Mouse (Mus musculus) brown adipose tissue, adult 24 weeks (tissue): ENCODE results near the gene Etl4. TPM values are rescaled to one million over a fixed set of nuclear protein-coding genes. Genes with fewer than 3 reads are reported as not detected.

ENCODE experiments used
- H3K27ac ChIP-seq: fragments of 200-500 bp; replicated peaks from 2 replicates; pipeline ENCODE4 v1.5.1; 2012; ENCODE audit warnings: low read depth, mild to moderate bottlenecking, low read length
- H3K4me1 ChIP-seq: fragments of 200-500 bp; 2 replicates; pipeline ENCODE4 v1.6.1; 2012; ENCODE audit warnings: low read length, mixed read lengths; ENCODE audit not compliant: control insufficient read depth, insufficient read depth, insufficient read length
- H3K4me3 ChIP-seq: fragments of 200-500 bp; 2 replicates; pipeline ENCODE4 v1.5.1; 2012; ENCODE audit warnings: low read depth, mild to moderate bottlenecking, low read length, moderate library complexity; ENCODE audit not compliant: insufficient read depth
- polyA plus RNA-seq: library from polyadenylated mRNA; stranded (reverse); fragments of >200 nt; gene quantifications from 2 replicates; pipeline ENCODE4 v1.2.4, GENCODE M21; 2012; ENCODE audit not compliant: missing spikeins, insufficient read depth, insufficient read length

Etl4 gene
- 7.7 and 8.9 TPM in 2 replicates for polyA plus RNA-seq

- Histone ChIP-seq H3K4me1 (no peaks in the 10 kb centered on the region; the same call in 1 of the 2 replicates), H3K27ac (no peak within 1 kb of the TSS), H3K4me3 (no peak within 1 kb of the TSS)
Observed at GRCm38 (mm10) chr2:19909171-19909899, at the start of gene Etl4. Gene Etl4 (plus strand): TSS chr2:19909780.

- Histone ChIP-seq H3K27ac (no peak overlapping the region), H3K4me1 (no peaks in the 10 kb centered on the region), H3K4me3 (no peak overlapping the region)
Observed at GRCm38 (mm10) chr2:19869167-19869566, 40.4 kb upstream of the Etl4 start.

GRCm38 (mm10) chr2:19871881-19872280 lies 37.7 kb upstream of the Etl4 start:
- no peaks in the 10 kb centered on the region for H3K4me1 ChIP-seq
- no peak overlapping the region for H3K4me3 ChIP-seq
- no peak overlapping the region for H3K27ac ChIP-seq

GRCm38 (mm10) chr2:19890875-19891274 lies 18.7 kb upstream of the Etl4 start:
- Histone ChIP-seq H3K4me1 (no peaks in the 10 kb centered on the region), H3K4me3 (no peak overlapping the region), H3K27ac (no peak overlapping the region)

GRCm38 (mm10) chr2:19909900-19910780 lies 560 bp downstream of the Etl4 start:
- Histone ChIP-seq H3K27ac (no peak overlapping the region), H3K4me1 (no peaks in the 10 kb centered on the region; the same call in 1 of the 2 replicates), H3K4me3 (no peak overlapping the region)

- no peaks in the 10 kb centered on the region; the same call in 1 of the 2 replicates for H3K4me1 ChIP-seq
- no peak overlapping the region for H3K4me3 ChIP-seq
- H3K27ac ChIP-seq, result no peak overlapping the region
Observed at GRCm38 (mm10) chr2:19910781-19911175, 1.2 kb downstream of the Etl4 start.

GRCm38 (mm10) chr2:19919190-19919589 lies 9.6 kb downstream of the Etl4 start:
- Histone ChIP-seq H3K4me3 (no peak overlapping the region), H3K27ac (no peak overlapping the region), H3K4me1 (no peaks in the 10 kb centered on the region)

GRCm38 (mm10) chr2:19930009-19930408 lies 20.4 kb downstream of the Etl4 start:
- H3K4me3 ChIP-seq, result no peak overlapping the region
- H3K4me1 ChIP-seq, result no peaks in the 10 kb centered on the region
- H3K27ac ChIP-seq, result no peak overlapping the region

GRCm38 (mm10) chr2:19933836-19934235 lies 24.3 kb downstream of the Etl4 start:
- H3K27ac ChIP-seq, result no peak overlapping the region
- no peaks in the 10 kb centered on the region for H3K4me1 ChIP-seq
- no peak overlapping the region for H3K4me3 ChIP-seq

- Histone ChIP-seq H3K4me1 (no peaks in the 10 kb centered on the region), H3K27ac (no peak overlapping the region), H3K4me3 (no peak overlapping the region)
Observed at GRCm38 (mm10) chr2:19945205-19945604, 35.6 kb downstream of the Etl4 start.

GRCm38 (mm10) chr2:19953028-19953427 lies 43.4 kb downstream of the Etl4 start:
- H3K4me1 ChIP-seq, result no peaks in the 10 kb centered on the region
- no peak overlapping the region for H3K27ac ChIP-seq
- H3K4me3 ChIP-seq, result no peak overlapping the region

GRCm38 (mm10) chr2:19966445-19966844 lies 56.9 kb downstream of the Etl4 start:
- no peak overlapping the region for H3K4me3 ChIP-seq
- no peaks in the 10 kb centered on the region for H3K4me1 ChIP-seq
- no peak overlapping the region for H3K27ac ChIP-seq

GRCm38 (mm10) chr2:20037671-20038070 lies 128.1 kb downstream of the Etl4 start:
- Histone ChIP-seq H3K4me1 (no peaks in the 10 kb centered on the region), H3K27ac (no peak overlapping the region), H3K4me3 (no peak overlapping the region)

- no peak overlapping the region for H3K4me3 ChIP-seq
- H3K27ac ChIP-seq, result no peak overlapping the region
- H3K4me1 ChIP-seq, result no peaks in the 10 kb centered on the region
Observed at GRCm38 (mm10) chr2:20072377-20072776, 162.8 kb downstream of the Etl4 start.

- Histone ChIP-seq H3K27ac (no peak overlapping the region), H3K4me1 (no peaks in the 10 kb centered on the region), H3K4me3 (no peak overlapping the region)
Observed at GRCm38 (mm10) chr2:20076118-20076796, 166.7 kb downstream of the Etl4 start.
